Mouse (Mus musculus): ENCODE results near the gene Gm42906. TPM values are rescaled to one million over a fixed set of nuclear protein-coding genes. Genes with fewer than 3 reads are reported as not detected.

Gene Gm42906
- polyA plus RNA-seq, 1 experiment = not detected

- TF ChIP-seq CTCF (IDR thresholded peaks at IDR 0.05; ENCODE audit: borderline replicate concordance, extremely low read depth, insufficient read depth, insufficient read length) = no peak
- no peak for TF ChIP-seq POLR2A (IDR thresholded peaks at IDR 0.05; ENCODE audit: borderline replicate concordance, extremely low read depth, insufficient read depth, insufficient read length, poor library complexity, severe bottlenecking)
- DNase-seq (ENCODE audit: low read depth) = no peak
Measured at GRCm38 (mm10) chr5:151018450-151018849, 409.5 kb downstream of the Gm42906 start.

Other genes starting within 250 kb of the Gm42906 start
- 3.1 and 6.6 TPM in 2 replicates for gene Stard13, start 194.3 kb downstream of the Gm42906 start, polyA plus RNA-seq (2012; rRNA removed)
- gene Vmn2r18, start 177.9 kb upstream of the Gm42906 start, polyA plus RNA-seq (2012; rRNA removed) = 0.04 and 0.09 TPM in 2 replicates
- 52.2 and 67.1 TPM in 2 replicates for gene Rfc3, start 223.1 kb upstream of the Gm42906 start, polyA plus RNA-seq (2012; rRNA removed)

All from brain, embryonic 14.5 days (tissue).